Mouse (Mus musculus) lung, embryonic 16.5 days (tissue): ENCODE data around the gene A730071L15Rik. TPM values are rescaled to one million over a fixed set of nuclear protein-coding genes. Genes with fewer than 3 reads are reported as not detected.
A peak's percentile ranks its signal among the peaks of the same experiment; 100 is the strongest.

Experiments used
- ATAC-seq: fragments of 200-750 bp; cut with Nextera tagmentation; 2 replicates; pipeline ENCODE4 v1.8.0; 2017; ENCODE audit warnings: low read depth, mild to moderate bottlenecking, moderate library complexity
- H3K27ac ChIP-seq: fragments of 300-500 bp; sonication (generic); 2 replicates; pipeline ENCODE4 v1.5.1; 2014; ENCODE audit warnings: mild to moderate bottlenecking, control low read depth, low read length
- H3K27me3 ChIP-seq: fragments of 300-500 bp; sonication (generic); 2 replicates; pipeline ENCODE4 v1.6.1; 2014; ENCODE audit warnings: low read depth, low read length, mixed read lengths; ENCODE audit not compliant: control insufficient read depth, insufficient read depth
- H3K36me3 ChIP-seq: fragments of 300-500 bp; sonication (generic); 2 replicates; pipeline ENCODE4 v1.6.1; 2014; ENCODE audit warnings: low read length; ENCODE audit not compliant: control insufficient read depth, insufficient read depth
- H3K4me1 ChIP-seq: fragments of 300-500 bp; sonication (generic); replicated peaks from 2 replicates; pipeline ENCODE4 v1.6.1; 2014; ENCODE audit warnings: low read length, mixed read lengths; ENCODE audit not compliant: control insufficient read depth, insufficient read depth
- H3K4me2 ChIP-seq: fragments of 300-500 bp; sonication (generic); 2 replicates; pipeline ENCODE4 v1.6.1; 2014; ENCODE audit warnings: low read depth, low read length, control low read depth
- H3K4me3 ChIP-seq: fragments of 300-500 bp; sonication (generic); 2 replicates; pipeline ENCODE4 v1.5.1; 2014; ENCODE audit warnings: mild to moderate bottlenecking, low read length, control low read depth
- H3K9ac ChIP-seq: fragments of 300-500 bp; sonication (generic); 2 replicates; pipeline ENCODE4 v1.6.1; 2014; ENCODE audit warnings: low read length, control low read depth
- H3K9me3 ChIP-seq: fragments of 300-500 bp; sonication (generic); 2 replicates; pipeline ENCODE4 v1.6.1; 2016; ENCODE audit warnings: low read length; ENCODE audit not compliant: control insufficient read depth
- WGBS: fragments of 180-500 bp; shearing (Covaris S2); extraction: QIAGEN DNeasy Blood & Tissue Kit; methylation state at CpG from one replicate; pipeline ENCODE4 v1.1.7; 2014; 5-methylcytosine and 5-hydroxymethylcytosine counted together
- polyA plus RNA-seq: library from polyadenylated mRNA; unstranded; fragments of >200 nt; fragmentation: Nextera tagmentation; extraction: Ambion mirVana; gene quantifications from 2 replicates; pipeline ENCODE4 v1.2.1, GENCODE M21; 2015

The A730071L15Rik gene
- polyA plus RNA-seq: 0.30 and 0.33 TPM in 2 replicates

DNA sequence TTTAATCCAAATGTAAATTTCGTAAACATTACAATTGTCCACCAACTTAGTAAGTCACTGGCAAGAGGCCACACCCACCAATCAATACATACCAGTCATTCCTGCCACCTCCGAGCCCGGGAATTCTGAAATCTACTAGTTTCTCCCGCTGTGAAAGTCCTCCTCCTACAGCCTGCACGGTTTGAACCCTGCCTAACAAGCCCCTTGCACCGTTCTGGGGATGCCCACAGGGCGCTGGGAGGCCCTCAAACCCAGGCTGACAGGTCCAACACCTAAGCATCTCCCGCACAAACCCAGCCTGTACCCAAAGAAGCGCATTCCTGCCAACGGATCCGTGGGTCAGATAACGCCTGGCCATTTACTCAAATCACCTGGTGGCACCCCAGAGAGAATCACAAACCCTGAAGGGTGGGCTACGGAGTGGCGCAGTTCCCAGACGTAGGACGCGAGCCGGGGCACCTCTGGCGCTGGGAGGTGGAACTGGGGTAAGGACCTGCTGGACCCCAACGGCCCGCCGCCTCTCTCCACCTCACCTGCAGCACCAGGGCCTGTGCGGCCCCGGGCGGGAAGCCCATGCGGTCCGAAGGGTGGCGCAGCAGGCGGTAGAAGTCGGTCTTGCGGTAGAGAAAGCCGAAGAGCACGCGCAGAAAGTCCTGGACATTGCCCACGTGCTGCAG, at the start of gene A730071L15Rik:
TSS of gene A730071L15Rik (plus strand) at position 620 of the 677 bp plus-strand sequence.
- peak within 1 kb of the TSS; percentile 97 for H3K27ac ChIP-seq
- H3K36me3 ChIP-seq: no peaks in the 10 kb centered on the region
- no peaks in the 10 kb centered on the region for H3K27me3 ChIP-seq
- peak; percentile 72 for ATAC-seq
- H3K4me2 ChIP-seq: peak within 1 kb of the TSS; percentile 97
- peak within 1 kb of the TSS; percentile 90 for H3K9ac ChIP-seq
- 2% methylated on average over 35 of the region's 35 CpGs for WGBS
- no peaks in the 10 kb centered on the region for H3K9me3 ChIP-seq
- H3K4me1 ChIP-seq: peaks cover 10% of the 10 kb centered on the region
- H3K4me3 ChIP-seq: peak within 1 kb of the TSS; percentile 83

DNA sequence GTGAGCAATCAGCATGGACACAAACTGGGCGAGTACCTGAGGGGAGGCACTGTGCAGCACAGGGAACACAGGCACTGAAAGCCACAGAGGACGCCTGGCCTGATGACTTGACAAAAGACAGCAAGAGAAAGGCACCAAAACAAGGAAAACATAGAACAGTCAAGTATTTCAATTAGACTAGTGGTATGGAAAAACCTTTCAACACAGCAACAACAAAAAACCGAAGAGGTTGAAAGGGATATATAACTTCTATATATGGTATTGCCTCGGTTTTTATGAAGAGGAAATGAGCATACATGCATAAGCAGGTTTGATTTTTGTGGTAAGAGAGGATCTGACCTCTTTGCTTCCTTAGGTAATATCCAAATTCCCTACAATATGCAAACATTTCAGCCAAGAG, 47.0 kb upstream of the A730071L15Rik start:
- ATAC-seq: no peak
- Histone ChIP-seq H3K36me3 (peaks cover 16% of the 10 kb centered on the region), H3K4me3 (no peak overlapping the region), H3K27ac (no peak overlapping the region), H3K4me1 (no peaks in the 10 kb centered on the region), H3K9me3 (no peaks in the 10 kb centered on the region), H3K4me2 (no peak overlapping the region), H3K9ac (no peak overlapping the region), H3K27me3 (no peaks in the 10 kb centered on the region)
- 83% methylated on average over 4 of the region's 4 CpGs for WGBS

DNA sequence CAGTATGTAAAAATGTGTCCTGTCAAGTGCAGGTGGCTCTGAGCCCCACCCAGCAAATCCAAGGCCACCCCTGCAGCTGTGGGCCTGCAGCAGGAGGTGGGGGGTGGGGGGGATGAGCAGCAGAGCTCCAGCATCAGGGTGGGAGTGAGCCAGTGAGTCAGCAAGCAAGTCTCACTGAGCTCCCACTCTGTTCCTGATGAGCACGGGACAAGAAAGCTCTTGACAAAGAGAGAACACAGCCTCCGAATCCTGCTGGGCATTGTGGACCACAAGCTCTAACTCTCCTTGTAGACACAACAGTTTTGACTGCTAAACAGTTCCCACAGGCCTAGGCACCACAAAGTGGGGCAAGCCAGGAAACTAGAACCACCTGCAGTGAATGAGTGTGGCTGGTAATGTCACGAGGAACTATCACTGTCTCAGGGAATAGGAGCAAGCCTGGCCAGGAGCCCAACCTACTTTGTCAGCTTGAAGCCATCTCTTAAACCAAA, 45.6 kb upstream of the A730071L15Rik start:
- no peak overlapping the region for H3K4me2 ChIP-seq
- H3K27ac ChIP-seq: no peak overlapping the region
- no peaks in the 10 kb centered on the region for H3K4me1 ChIP-seq
- H3K27me3 ChIP-seq: no peaks in the 10 kb centered on the region
- H3K36me3 ChIP-seq: peaks cover 10% of the 10 kb centered on the region
- no peaks in the 10 kb centered on the region for H3K9me3 ChIP-seq
- no peak overlapping the region for H3K9ac ChIP-seq
- 61% methylated on average over 3 of the region's 3 CpGs for WGBS
- no peak for ATAC-seq
- no peak overlapping the region for H3K4me3 ChIP-seq

DNA sequence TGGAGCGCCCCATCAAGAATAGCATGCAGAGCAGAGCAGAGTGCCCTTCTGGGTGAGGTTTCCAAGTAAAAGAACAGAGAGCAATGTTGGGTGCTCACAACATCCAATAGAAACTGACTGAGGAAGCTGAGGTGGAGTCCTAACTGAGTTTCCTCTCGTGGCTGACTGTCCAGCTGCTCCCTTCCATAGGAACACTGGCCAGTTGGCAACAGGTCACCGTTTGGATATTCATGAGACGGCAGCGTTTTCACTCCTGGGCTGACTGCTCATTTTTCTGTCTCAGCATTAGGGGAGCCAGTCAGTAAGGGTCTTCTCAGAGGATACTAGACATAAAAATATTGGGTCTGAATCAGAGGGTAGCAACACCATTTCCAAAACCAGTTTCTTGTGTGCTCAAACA, 43.2 kb upstream of the A730071L15Rik start:
- ATAC-seq: no peak
- H3K4me1 ChIP-seq: no peaks in the 10 kb centered on the region
- no peaks in the 10 kb centered on the region for H3K27me3 ChIP-seq
- WGBS: 74% methylated on average over 5 of the region's 5 CpGs
- no peak overlapping the region for H3K9ac ChIP-seq
- no peak overlapping the region for H3K4me3 ChIP-seq
- no peaks in the 10 kb centered on the region for H3K36me3 ChIP-seq
- H3K9me3 ChIP-seq: no peaks in the 10 kb centered on the region
- H3K4me2 ChIP-seq: no peak overlapping the region
- no peak overlapping the region for H3K27ac ChIP-seq

DNA sequence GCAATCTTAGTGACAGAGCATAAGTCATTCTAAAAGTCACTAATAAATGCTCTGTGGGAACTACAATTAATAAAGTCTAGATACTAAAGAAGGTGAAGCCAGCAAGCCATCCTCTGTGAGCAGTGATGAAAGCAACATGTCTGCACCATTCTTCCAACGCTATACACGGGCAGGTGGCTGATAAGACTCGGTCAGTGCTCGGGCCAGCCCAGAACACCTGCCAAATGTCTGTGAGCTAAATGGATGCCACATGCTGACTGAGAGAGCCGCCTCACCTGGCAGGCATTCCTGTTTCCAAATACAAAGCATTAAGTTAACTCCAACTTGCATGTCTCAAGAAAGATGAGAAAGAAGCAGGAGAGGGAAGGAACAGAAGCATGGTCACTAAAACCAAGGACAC, 42.7 kb upstream of the A730071L15Rik start:
- no peaks in the 10 kb centered on the region for H3K9me3 ChIP-seq
- H3K9ac ChIP-seq: no peak overlapping the region
- no peaks in the 10 kb centered on the region for H3K4me1 ChIP-seq
- no peaks in the 10 kb centered on the region for H3K36me3 ChIP-seq
- no peak for ATAC-seq
- H3K27ac ChIP-seq: no peak overlapping the region
- H3K4me3 ChIP-seq: no peak overlapping the region
- H3K4me2 ChIP-seq: no peak overlapping the region
- H3K27me3 ChIP-seq: no peaks in the 10 kb centered on the region
- 57% methylated on average over 5 of the region's 5 CpGs for WGBS

DNA sequence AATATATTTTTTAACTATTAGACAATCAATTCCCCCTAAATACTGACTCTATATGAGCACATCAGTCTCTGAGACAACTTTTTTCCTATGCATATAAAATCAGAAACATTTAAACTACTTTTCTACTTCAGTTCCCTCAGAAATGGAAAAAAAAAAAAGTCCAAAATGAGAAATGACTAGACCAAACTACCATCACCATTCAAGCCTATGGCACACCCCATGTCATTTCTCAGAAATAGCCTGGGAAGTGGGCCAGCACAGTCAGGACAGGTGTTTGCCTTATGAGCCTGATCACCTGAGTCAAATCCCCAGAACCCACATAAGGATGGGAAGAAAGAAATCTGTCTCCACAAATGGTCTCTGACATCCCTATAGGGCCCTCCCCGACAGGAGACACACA, 41.3 kb upstream of the A730071L15Rik start:
- H3K27me3 ChIP-seq: no peaks in the 10 kb centered on the region
- WGBS: 91% methylated on average over 1 of the region's 1 CpGs
- H3K4me1 ChIP-seq: no peaks in the 10 kb centered on the region
- no peak for ATAC-seq
- no peak overlapping the region for H3K4me2 ChIP-seq
- H3K4me3 ChIP-seq: no peak overlapping the region
- no peak overlapping the region for H3K9ac ChIP-seq
- H3K27ac ChIP-seq: no peak overlapping the region
- no peaks in the 10 kb centered on the region for H3K36me3 ChIP-seq
- H3K9me3 ChIP-seq: no peaks in the 10 kb centered on the region

DNA sequence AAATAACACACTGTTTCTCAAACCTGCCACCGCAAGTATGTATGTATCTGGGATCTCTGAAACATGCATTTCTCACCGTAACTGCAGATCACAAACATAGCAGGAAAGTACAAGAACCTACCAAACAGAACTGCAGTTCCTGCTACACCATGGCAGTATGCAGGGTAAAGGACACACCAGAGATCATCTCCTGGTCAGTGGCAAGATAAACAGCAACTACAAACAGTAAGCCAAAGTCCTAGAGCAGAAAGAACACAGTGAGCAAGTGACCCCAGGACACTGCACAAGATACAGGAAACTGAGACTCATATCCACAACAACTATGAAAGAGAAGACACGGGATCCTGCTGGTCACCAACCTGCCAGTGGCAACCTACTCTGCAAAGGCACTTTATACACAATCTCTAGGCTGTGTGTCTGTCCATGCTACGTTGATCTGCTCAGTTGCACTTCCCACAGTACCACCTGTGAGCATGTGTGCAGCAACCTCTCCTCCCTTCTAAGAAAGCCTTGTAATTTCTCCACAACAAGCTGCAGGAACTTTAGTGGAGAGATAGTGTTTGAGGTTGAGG, 40.0 kb upstream of the A730071L15Rik start:
- Histone ChIP-seq H3K9me3 (no peaks in the 10 kb centered on the region), H3K4me3 (no peak overlapping the region), H3K9ac (no peak overlapping the region), H3K4me2 (no peak overlapping the region), H3K27ac (no peak overlapping the region), H3K27me3 (no peaks in the 10 kb centered on the region), H3K36me3 (no peaks in the 10 kb centered on the region), H3K4me1 (no peaks in the 10 kb centered on the region)
- no peak for ATAC-seq
- WGBS: 89% methylated on average over 4 of the region's 4 CpGs

DNA sequence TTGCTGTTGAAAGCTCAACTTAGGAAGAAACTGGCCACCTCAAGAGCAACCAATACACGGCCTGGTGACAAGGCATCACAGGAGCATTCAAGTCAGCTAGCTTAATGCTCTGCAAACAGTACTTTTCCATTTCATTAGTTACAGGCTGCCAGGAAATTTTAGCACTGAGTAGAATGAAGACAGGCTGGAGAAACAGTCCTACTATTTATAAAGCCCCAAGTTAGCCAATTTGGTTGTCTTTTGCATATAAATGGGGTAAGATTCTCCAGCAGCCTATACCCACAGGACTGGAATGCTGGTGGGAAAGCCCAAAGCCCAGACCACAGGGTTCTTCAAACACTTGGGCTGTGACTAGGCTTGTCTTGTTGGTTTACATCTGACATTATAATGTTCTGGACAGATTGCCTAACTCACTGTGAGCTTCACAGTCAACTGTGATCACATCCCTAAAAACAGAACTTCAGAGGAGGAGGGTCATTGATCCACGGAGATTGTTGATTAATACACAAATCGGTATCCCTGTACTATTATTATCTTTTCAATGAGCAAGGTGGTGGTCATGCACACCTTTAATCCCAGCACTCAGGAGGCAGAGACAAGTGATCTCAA, 39.1 kb upstream of the A730071L15Rik start:
- H3K9me3 ChIP-seq: no peaks in the 10 kb centered on the region
- WGBS: 78% methylated on average over 3 of the region's 3 CpGs
- no peak overlapping the region for H3K4me3 ChIP-seq
- no peak for ATAC-seq
- no peaks in the 10 kb centered on the region for H3K36me3 ChIP-seq
- H3K9ac ChIP-seq: no peak overlapping the region
- H3K27ac ChIP-seq: no peak overlapping the region
- H3K4me2 ChIP-seq: no peak overlapping the region
- H3K27me3 ChIP-seq: no peaks in the 10 kb centered on the region
- no peaks in the 10 kb centered on the region for H3K4me1 ChIP-seq

DNA sequence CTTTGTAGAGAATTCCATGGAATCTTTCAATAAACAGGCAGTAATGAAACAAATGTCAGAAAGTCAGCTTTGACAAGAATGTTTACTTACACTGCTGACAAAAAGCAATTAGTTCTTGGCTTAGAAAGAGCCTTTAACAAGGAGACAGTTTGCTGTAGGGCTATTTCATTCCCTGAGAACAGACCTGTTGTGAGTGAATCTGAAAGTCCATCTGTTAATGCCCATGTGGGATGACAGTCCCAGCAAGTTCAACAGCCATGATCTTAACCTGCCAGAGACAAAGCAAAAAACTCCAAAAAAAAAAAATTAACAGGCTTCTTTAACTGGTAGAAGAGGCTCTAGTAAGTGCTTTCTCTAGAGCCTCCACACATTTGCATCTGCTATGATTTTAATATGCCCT, 38.3 kb upstream of the A730071L15Rik start:
- no peak overlapping the region for H3K4me3 ChIP-seq

More for the DNA sequence above, 38.3 kb upstream of the A730071L15Rik start:
- no peak for ATAC-seq
- no peaks in the 10 kb centered on the region for H3K4me1 ChIP-seq
- H3K9ac ChIP-seq: no peak overlapping the region
- H3K27me3 ChIP-seq: no peaks in the 10 kb centered on the region
- H3K4me2 ChIP-seq: no peak overlapping the region
- no peak overlapping the region for H3K27ac ChIP-seq
- H3K36me3 ChIP-seq: no peaks in the 10 kb centered on the region
- H3K9me3 ChIP-seq: no peaks in the 10 kb centered on the region
